ENCODE assay signal across 8 mouse cellular contexts in the genomic region with DNA sequence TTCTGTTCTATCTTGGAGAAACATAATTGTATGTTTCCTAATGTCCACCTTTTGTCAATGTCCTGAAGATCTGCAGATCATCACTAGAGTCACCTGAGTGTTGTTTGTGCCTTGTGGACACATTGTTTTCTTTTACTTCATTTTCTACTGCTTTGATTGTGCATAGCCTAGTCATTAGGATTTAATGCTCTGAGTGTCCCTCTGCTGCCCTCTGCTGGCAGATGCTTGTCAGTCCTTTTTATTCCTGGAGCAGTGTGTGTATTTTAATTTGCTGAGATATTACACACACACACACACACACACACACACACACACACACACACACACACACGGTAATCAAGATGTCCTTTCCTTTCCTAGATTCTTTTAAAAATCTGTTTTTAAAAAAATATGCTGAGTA. TPM values are rescaled to one million over a fixed set of nuclear protein-coding genes. Genes with fewer than 3 reads are reported as not detected.
DNase-seq lines count a peak whose midpoint lies in the region; ATAC-seq and TF ChIP-seq lines count a peak whose summit lies in the region.

No protein-coding gene starts in this region.

- no peak overlapping the region for H3K27ac ChIP-seq in hindbrain, embryonic 14.5 days
- no peak overlapping the region for H3K27ac ChIP-seq in hindbrain, embryonic 12.5 days
- H3K27ac ChIP-seq in bone marrow, adult 2 months (ENCODE audit: control insufficient read depth, insufficient read depth, low read depth, low read length, poor library complexity) = no peak overlapping the region
- H3K27ac ChIP-seq in embryonic fibroblast, embryonic 13.5 days (ENCODE audit: insufficient read depth, low read length) = no peak overlapping the region
- H3K27ac ChIP-seq in left cerebral cortex, adult 2 months = no peak overlapping the region
- H3K27ac ChIP-seq in stomach, postnatal 0 days (replicated peaks) = no peak overlapping the region

- H3K4me2 ChIP-seq in hindbrain, embryonic 14.5 days (replicated peaks) = no peak overlapping the region
- no peak overlapping the region for H3K4me2 ChIP-seq in hindbrain, embryonic 12.5 days (replicated peaks)
- H3K4me2 ChIP-seq in stomach, postnatal 0 days (replicated peaks; ENCODE audit: low read depth) = no peak overlapping the region

- H3K4me1 ChIP-seq in hindbrain, embryonic 14.5 days (replicated peaks; ENCODE audit: control insufficient read depth, insufficient read depth, low read length) = no peaks in the 10 kb centered on the region
- 0 out of 2 replicates have a peak, but pooled peaks cover 3% of the 10 kb centered on the region for H3K4me1 ChIP-seq in hindbrain, embryonic 12.5 days
- H3K4me1 ChIP-seq in bone marrow, adult 2 months (ENCODE audit: control insufficient read depth, insufficient read depth, low read length) = no peaks in the 10 kb centered on the region
- no peaks in the 10 kb centered on the region for H3K4me1 ChIP-seq in embryonic fibroblast, embryonic 13.5 days (ENCODE audit: control insufficient read depth, insufficient read depth, low read length)
- no peaks in the 10 kb centered on the region for H3K4me1 ChIP-seq in stomach, postnatal 0 days (replicated peaks; ENCODE audit: control insufficient read depth, insufficient read depth)

- no peak overlapping the region for H3K4me3 ChIP-seq in hindbrain, embryonic 14.5 days (replicated peaks; ENCODE audit: low read length)
- no peak overlapping the region for H3K4me3 ChIP-seq in hindbrain, embryonic 12.5 days
- H3K4me3 ChIP-seq in bone marrow, adult 2 months (replicated peaks; ENCODE audit: control insufficient read depth, low read depth, low read length) = no peak overlapping the region
- no peak overlapping the region for H3K4me3 ChIP-seq in embryonic fibroblast, embryonic 13.5 days (ENCODE audit: insufficient read depth, low read length)
- H3K4me3 ChIP-seq in left cerebral cortex, adult 2 months = no peak overlapping the region
- no peak overlapping the region for H3K4me3 ChIP-seq in stomach, postnatal 0 days (ENCODE audit: low read depth, low read length)

- 68% methylated on average over 1 of the region's 1 CpGs for WGBS in hindbrain, embryonic 14.5 days
- WGBS in hindbrain, embryonic 12.5 days = 30% methylated on average over 1 of the region's 1 CpGs
- 28% methylated on average over 1 of the region's 1 CpGs for WGBS in bone marrow, adult 2 months
- WGBS in stomach, postnatal 0 days = 28% methylated on average over 1 of the region's 1 CpGs

- ATAC-seq in hindbrain, embryonic 14.5 days (ENCODE audit: low FRiP score) = no peak
- ATAC-seq in hindbrain, embryonic 12.5 days (ENCODE audit: low FRiP score) = no peak
- ATAC-seq in stomach, postnatal 0 days (ENCODE audit: low FRiP score, low TSS enrichment) = no peak

- no peak for TF ChIP-seq EP300 in stomach, postnatal 0 days (optimal IDR thresholded peaks at IDR 0.05)

- peaks cover 82% of the 10 kb centered on the region for H3K36me3 ChIP-seq in hindbrain, embryonic 14.5 days (replicated peaks; ENCODE audit: control insufficient read depth, insufficient read depth)
- H3K36me3 ChIP-seq in hindbrain, embryonic 12.5 days = peaks cover 47% of the 10 kb centered on the region
- peaks cover 13% of the 10 kb centered on the region for H3K36me3 ChIP-seq in stomach, postnatal 0 days (ENCODE audit: control insufficient read depth, insufficient read depth, low read length)

- no peaks in the 10 kb centered on the region for H3K27me3 ChIP-seq in hindbrain, embryonic 14.5 days (ENCODE audit: control insufficient read depth, insufficient read depth, low read length)
- H3K27me3 ChIP-seq in hindbrain, embryonic 12.5 days = no peaks in the 10 kb centered on the region
- H3K27me3 ChIP-seq in stomach, postnatal 0 days (ENCODE audit: control insufficient read depth, insufficient read depth, low read length) = no peaks in the 10 kb centered on the region

- peak; percentile 92 for DNase-seq in hindbrain, embryonic 14.5 days (ENCODE audit: low spot score)
- DNase-seq in heart, postnatal 25 days (ENCODE audit: low spot score) = peak; percentile 10
- peak; percentile 80 to 82 for DNase-seq in left cerebral cortex, adult 2 months (ENCODE audit: extremely low spot score in 1 of 2, low spot score in 2 of 2)
- DNase-seq in monocyte, adult 2 months (ENCODE audit: low read depth in 1 of 2, low spot score in 2 of 2) = peak; percentile 6 to 40
- peak; percentile 85 for DNase-seq in stomach, postnatal 0 days (ENCODE audit: low spot score)

- TF ChIP-seq POLR2A in bone marrow, adult 2 months (IDR thresholded peaks at IDR 0.05; ENCODE audit: borderline replicate concordance, control insufficient read depth, low read depth, low read length) = no peak
- TF ChIP-seq POLR2A in embryonic fibroblast, embryonic 13.5 days (IDR thresholded peaks at IDR 0.05; ENCODE audit: low read depth, low read length) = no peak

- no peak overlapping the region for H3K9ac ChIP-seq in hindbrain, embryonic 14.5 days
- H3K9ac ChIP-seq in hindbrain, embryonic 12.5 days = no peak overlapping the region
- no peak overlapping the region for H3K9ac ChIP-seq in stomach, postnatal 0 days (ENCODE audit: low read length)

- H3K9me3 ChIP-seq in hindbrain, embryonic 14.5 days (ENCODE audit: control insufficient read depth, low read length) = no peaks in the 10 kb centered on the region
- H3K9me3 ChIP-seq in hindbrain, embryonic 12.5 days (replicated peaks) = no peaks in the 10 kb centered on the region
- H3K9me3 ChIP-seq in stomach, postnatal 0 days (ENCODE audit: control insufficient read depth, low read length) = no peaks in the 10 kb centered on the region

- intact Hi-C loops in heart, postnatal 25 days (cut with DNase I) = loop anchor here (1.0 to 10.0 kb wide), 3 partner anchors 129 to 1221 kb away; a partner anchor contains a TSS
- intact Hi-C loops in left cerebral cortex, adult 2 months (cut with DNase I) = loop anchor here (1.0 to 2.0 kb wide), 2 partner anchors 147 to 1223 kb away; no protein-coding TSS in a partner anchor

- peak; percentile 48 for TF ChIP-seq CTCF in bone marrow, adult 2 months (IDR thresholded peaks at IDR 0.05; ENCODE audit: control insufficient read depth, insufficient read depth, low read length)
- peak; percentile 59; the same call in 1 of the 2 replicates for TF ChIP-seq CTCF in embryonic fibroblast, embryonic 13.5 days (IDR thresholded peaks at IDR 0.05; ENCODE audit: borderline replicate concordance, insufficient read depth, low read length)
- peak; percentile 78 for TF ChIP-seq CTCF in left cerebral cortex, adult 2 months (IDR thresholded peaks at IDR 0.05)
- peak; percentile 94 for TF ChIP-seq CTCF in stomach, postnatal 0 days (IDR thresholded peaks at IDR 0.05; ENCODE audit: low read depth)

RNA-seq across cellular contexts. Expression of a gene that starts 59.8 kb away (rescaled TPM):
- polyA plus RNA-seq in hindbrain, embryonic 14.5 days (2014; fragmentation: Nextera tagmentation; extraction: Ambion mirVana) = 12.9 and 13.0 TPM in 2 replicates
- polyA plus RNA-seq in hindbrain, embryonic 12.5 days (2016; fragmentation: Nextera tagmentation; extraction: Ambion mirVana) = 10.8 and 12.7 TPM in 2 replicates
- 7.4 and 9.8 TPM in 2 replicates for polyA plus RNA-seq in bone marrow, adult 2 months (2011; ENCODE audit: insufficient read depth, insufficient read length, low replicate concordance, missing spikeins)
- 31.1 and 35.4 TPM in 2 replicates for polyA plus RNA-seq in embryonic fibroblast, embryonic 13.5 days (2011; ENCODE audit: insufficient read length, low read depth, missing spikeins)
- 10 to 100 TPM; 41.9 to 43.6 TPM for total RNA-seq in heart, postnatal 25 days (2021)
- 10 to 100 TPM; 43.1 to 44.0 TPM for total RNA-seq in left cerebral cortex, adult 2 months (2021)
- 6.7 and 6.8 TPM in 2 replicates for polyA plus RNA-seq in stomach, postnatal 0 days (2015; fragmentation: Nextera tagmentation; extraction: Ambion mirVana)

Comparison
In these comparisons a context has a peak if more than half of its experiments do, and no peak if none do; other contexts are left out.
1. DNase-seq: peak in every context shown above with its lines; median percentile 92 in hindbrain, embryonic 14.5 days; 85 in stomach, postnatal 0 days; 81 in left cerebral cortex, adult 2 months; 23 in monocyte, adult 2 months; 10 in heart, postnatal 25 days.